Mouse (Mus musculus): ENCODE data around the gene Txndc15. TPM values are rescaled to one million over a fixed set of nuclear protein-coding genes. Genes with fewer than 3 reads are reported as not detected.

Gene Txndc15
- 49.7 TPM for polyA plus RNA-seq (2014; fragmentation: Illumina TruSeq; extraction: RNeasy Lipid Tissue Mini Kit (QIAGEN cat#74804); ENCODE audit: insufficient read depth, low read depth, low replicate concordance)

DNA sequence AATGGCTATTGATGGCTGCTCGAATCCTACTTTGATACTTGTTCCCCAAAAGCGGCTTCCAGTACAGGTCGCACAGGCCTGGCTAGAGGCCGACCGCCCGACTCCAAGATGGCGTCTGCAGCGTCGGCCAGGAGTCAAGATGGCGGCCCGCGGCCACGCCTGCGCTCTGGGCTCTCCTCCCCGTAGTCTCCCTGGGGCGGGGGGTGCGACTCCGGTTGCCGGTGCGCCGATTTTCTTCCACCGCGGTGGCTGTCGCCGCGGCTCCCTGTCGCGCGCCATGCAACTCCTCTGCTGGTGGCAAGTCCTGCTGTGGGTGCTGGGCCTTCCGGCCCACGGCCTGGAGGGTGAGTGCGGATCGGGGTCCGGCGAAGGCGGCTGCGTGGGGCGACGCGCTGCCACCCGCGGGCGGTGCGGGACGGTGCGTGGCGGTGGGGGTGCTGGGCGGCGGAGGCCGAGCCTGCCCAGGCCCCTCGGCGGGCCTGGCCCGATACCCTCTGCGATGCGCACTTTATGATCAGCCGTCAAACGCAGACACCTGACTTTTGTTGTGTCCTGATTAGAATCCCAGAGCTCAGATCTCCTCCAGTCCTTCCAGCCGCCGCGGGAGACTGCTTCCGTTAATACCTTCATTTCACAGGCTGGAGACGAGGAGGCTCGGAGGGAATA lies at the start of gene Txndc15:
Gene Txndc15, plus strand, starts transcription at position 150 of the 666 bp plus-strand sequence.

GRCm38 (mm10) chr13:55692535-55693242 lies 21.8 kb upstream of the Txndc15 start, which contains the start of gene B230219D22Rik:
Gene B230219D22Rik, plus strand, starts transcription at chr13:55693124.

GRCm38 (mm10) chr13:55727120-55727838 lies 12.8 kb downstream of the Txndc15 start, which contains the start of gene Pcbd2:
Gene Pcbd2, plus strand, starts transcription at chr13:55727368.

Other genes with a start within 250 kb of the Txndc15 start
- 5.0 TPM for gene Dbn1, start 226.5 kb upstream of the Txndc15 start, polyA plus RNA-seq (2014; fragmentation: Illumina TruSeq; extraction: RNeasy Lipid Tissue Mini Kit (QIAGEN cat#74804); ENCODE audit: insufficient read depth, low read depth, low replicate concordance)
- gene Pdlim7, start 201.0 kb upstream of the Txndc15 start, polyA plus RNA-seq (2014; fragmentation: Illumina TruSeq; extraction: RNeasy Lipid Tissue Mini Kit (QIAGEN cat#74804); ENCODE audit: insufficient read depth, low read depth, low replicate concordance) = 31.3 TPM
- gene Dok3, start 185.4 kb upstream of the Txndc15 start, polyA plus RNA-seq (2014; fragmentation: Illumina TruSeq; extraction: RNeasy Lipid Tissue Mini Kit (QIAGEN cat#74804); ENCODE audit: insufficient read depth, low read depth, low replicate concordance) = 17.2 TPM
- gene Ddx41, start 178.0 kb upstream of the Txndc15 start, polyA plus RNA-seq (2014; fragmentation: Illumina TruSeq; extraction: RNeasy Lipid Tissue Mini Kit (QIAGEN cat#74804); ENCODE audit: insufficient read depth, low read depth, low replicate concordance) = 22.7 TPM
- gene Fam193b, start 143.5 kb upstream of the Txndc15 start, polyA plus RNA-seq (2014; fragmentation: Illumina TruSeq; extraction: RNeasy Lipid Tissue Mini Kit (QIAGEN cat#74804); ENCODE audit: insufficient read depth, low read depth, low replicate concordance) = 54.6 TPM
- gene Tmed9, start 140.9 kb upstream of the Txndc15 start, polyA plus RNA-seq (2014; fragmentation: Illumina TruSeq; extraction: RNeasy Lipid Tissue Mini Kit (QIAGEN cat#74804); ENCODE audit: insufficient read depth, low read depth, low replicate concordance) = 140 TPM
- 12.9 TPM for gene B4galt7, start 114.8 kb upstream of the Txndc15 start, polyA plus RNA-seq (2014; fragmentation: Illumina TruSeq; extraction: RNeasy Lipid Tissue Mini Kit (QIAGEN cat#74804); ENCODE audit: insufficient read depth, low read depth, low replicate concordance)
- 28.7 TPM for gene Caml, start 91.6 kb upstream of the Txndc15 start, polyA plus RNA-seq (2014; fragmentation: Illumina TruSeq; extraction: RNeasy Lipid Tissue Mini Kit (QIAGEN cat#74804); ENCODE audit: insufficient read depth, low read depth, low replicate concordance)
- gene Ddx46, start 79.6 kb upstream of the Txndc15 start, polyA plus RNA-seq (2014; fragmentation: Illumina TruSeq; extraction: RNeasy Lipid Tissue Mini Kit (QIAGEN cat#74804); ENCODE audit: insufficient read depth, low read depth, low replicate concordance) = 12.5 TPM
- 31.7 TPM for gene B230219D22Rik, start 21.5 kb upstream of the Txndc15 start, polyA plus RNA-seq (2014; fragmentation: Illumina TruSeq; extraction: RNeasy Lipid Tissue Mini Kit (QIAGEN cat#74804); ENCODE audit: insufficient read depth, low read depth, low replicate concordance)
- gene Pcbd2, start 12.7 kb downstream of the Txndc15 start, polyA plus RNA-seq (2014; fragmentation: Illumina TruSeq; extraction: RNeasy Lipid Tissue Mini Kit (QIAGEN cat#74804); ENCODE audit: insufficient read depth, low read depth, low replicate concordance) = 52.6 TPM
- gene Catsper3, start 69.9 kb downstream of the Txndc15 start, polyA plus RNA-seq (2014; fragmentation: Illumina TruSeq; extraction: RNeasy Lipid Tissue Mini Kit (QIAGEN cat#74804); ENCODE audit: insufficient read depth, low read depth, low replicate concordance) = not detected
- gene Pitx1, start 121.5 kb downstream of the Txndc15 start, polyA plus RNA-seq (2014; fragmentation: Illumina TruSeq; extraction: RNeasy Lipid Tissue Mini Kit (QIAGEN cat#74804); ENCODE audit: insufficient read depth, low read depth, low replicate concordance) = not detected